Mouse (Mus musculus) 3T3-L1 (cell line): ENCODE results near the gene Slc25a13.
A peak's percentile ranks its signal among the peaks of the same experiment; 100 is the strongest.

ENCODE experiments used
- DNase-seq: peaks from one replicate; pipeline ENCODE4 v3.0.0-alpha.2; 2015; ENCODE audit warnings: low read depth, low spot score

Gene Slc25a13

GRCm38 (mm10) chr6:6046729-6047424 lies 170.1 kb downstream of the Slc25a13 start:
- no peak for DNase-seq

- DNase-seq = no peak
These were observed 178.0 kb downstream of the Slc25a13 start for GRCm38 (mm10) chr6:6038773-6039550.

- no peak for DNase-seq
These were observed 189.3 kb downstream of the Slc25a13 start for GRCm38 (mm10) chr6:6027664-6028063.

GRCm38 (mm10) chr6:6023976-6024375 lies 193.0 kb downstream of the Slc25a13 start:
- no peak for DNase-seq

GRCm38 (mm10) chr6:6016931-6017330 lies 200.0 kb downstream of the Slc25a13 start:
- DNase-seq = no peak

- no peak for DNase-seq
These were observed 201.4 kb downstream of the Slc25a13 start for GRCm38 (mm10) chr6:6015616-6016015.

- no peak for DNase-seq
These were observed 205.6 kb downstream of the Slc25a13 start for GRCm38 (mm10) chr6:6011364-6011763.

GRCm38 (mm10) chr6:6005762-6006431 lies 211.1 kb downstream of the Slc25a13 start:
- peak; percentile 56 for DNase-seq

GRCm38 (mm10) chr6:6004756-6005485 lies 212.1 kb downstream of the Slc25a13 start:
- DNase-seq = no peak

- no peak for DNase-seq
These were observed 214.9 kb downstream of the Slc25a13 start for GRCm38 (mm10) chr6:6002061-6002460.

GRCm38 (mm10) chr6:5997535-5997934 lies 219.4 kb downstream of the Slc25a13 start:
- peak; percentile 53 for DNase-seq

- DNase-seq = peak; percentile 45
These were observed 223.9 kb downstream of the Slc25a13 start for GRCm38 (mm10) chr6:5993056-5993455.

GRCm38 (mm10) chr6:5991817-5992755 lies 224.9 kb downstream of the Slc25a13 start:
- peak; percentile 92 for DNase-seq

- DNase-seq = no peak
These were observed 225.7 kb downstream of the Slc25a13 start for GRCm38 (mm10) chr6:5991243-5991642.
